Mouse (Mus musculus): ENCODE measurements around the gene Ext2. TPM values are rescaled to one million over a fixed set of nuclear protein-coding genes. Genes with fewer than 3 reads are reported as not detected.

Gene Ext2
- polyA plus RNA-seq, 1 experiment from 2014 or later = 64.2 TPM

DNA sequence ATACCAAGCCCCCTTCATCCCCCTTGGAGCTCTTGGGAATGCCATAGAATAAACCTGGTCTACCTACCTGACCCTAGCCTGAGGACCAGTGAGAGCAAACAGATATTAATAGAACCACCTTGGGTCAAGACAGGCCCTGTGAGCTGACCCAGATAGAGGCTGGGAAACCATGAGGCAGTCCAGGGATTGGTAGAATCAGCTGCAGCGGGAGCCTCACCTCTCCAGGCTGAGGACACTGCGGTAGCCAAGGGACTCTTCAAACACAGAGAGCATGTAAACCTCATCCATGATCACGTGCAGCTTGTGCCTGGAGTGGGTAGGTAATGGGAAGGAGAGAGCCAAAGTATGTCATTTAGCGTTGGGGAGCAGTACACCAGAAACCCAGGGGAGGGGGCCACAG is 16.6 kb upstream of the Ext2 start:
- ATAC-seq (replicated peaks) = no peak
- Histone ChIP-seq H3K27me3 (no peaks in the 10 kb centered on the region), H3K9me3 (no peaks in the 10 kb centered on the region), H3K9ac (replicated peaks) (no peak overlapping the region), H3K4me3 (no peak overlapping the region), H3K36me3 (peaks cover 39% of the 10 kb centered on the region), H3K4me1 (no peaks in the 10 kb centered on the region), H3K27ac (replicated peaks) (no peak overlapping the region), H3K4me2 (replicated peaks) (no peak overlapping the region)
- 94% methylated on average over 4 of the region's 4 CpGs for WGBS

DNA sequence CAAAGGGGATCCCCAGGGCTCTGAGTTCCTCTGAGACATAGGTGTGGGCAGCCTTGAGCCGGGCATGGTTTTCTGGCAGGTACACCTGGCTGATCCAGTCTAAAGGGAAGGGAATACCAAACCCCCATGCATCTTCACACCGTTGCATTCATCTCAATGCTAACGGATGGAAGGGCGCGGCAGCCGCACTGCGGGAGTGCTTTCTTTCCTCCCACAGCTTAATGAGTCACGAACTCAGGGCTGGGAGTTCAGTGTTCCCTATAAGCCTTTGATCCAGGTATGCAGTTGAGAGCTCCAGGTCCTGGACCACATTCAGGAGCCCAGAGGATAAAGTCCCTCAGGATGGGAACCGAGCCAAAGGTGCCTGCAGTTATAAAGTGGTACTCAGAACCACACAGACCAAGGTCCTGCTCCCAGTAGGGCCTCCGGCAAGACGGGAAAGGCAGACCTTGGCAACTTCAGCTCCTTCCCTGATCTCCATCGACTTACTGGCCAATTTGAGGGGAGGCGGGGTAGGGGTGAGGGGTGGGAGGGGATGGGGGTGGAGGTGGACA is 13.9 kb upstream of the Ext2 start:
- Histone ChIP-seq H3K4me1 (no peaks in the 10 kb centered on the region), H3K27ac (replicated peaks) (no peak overlapping the region), H3K27me3 (no peaks in the 10 kb centered on the region), H3K4me3 (no peak overlapping the region), H3K4me2 (replicated peaks) (no peak overlapping the region), H3K36me3 (peaks cover 28% of the 10 kb centered on the region), H3K9me3 (no peaks in the 10 kb centered on the region), H3K9ac (replicated peaks) (no peak overlapping the region)
- 75% methylated on average over 13 of the region's 13 CpGs for WGBS
- ATAC-seq (replicated peaks) = no peak

DNA sequence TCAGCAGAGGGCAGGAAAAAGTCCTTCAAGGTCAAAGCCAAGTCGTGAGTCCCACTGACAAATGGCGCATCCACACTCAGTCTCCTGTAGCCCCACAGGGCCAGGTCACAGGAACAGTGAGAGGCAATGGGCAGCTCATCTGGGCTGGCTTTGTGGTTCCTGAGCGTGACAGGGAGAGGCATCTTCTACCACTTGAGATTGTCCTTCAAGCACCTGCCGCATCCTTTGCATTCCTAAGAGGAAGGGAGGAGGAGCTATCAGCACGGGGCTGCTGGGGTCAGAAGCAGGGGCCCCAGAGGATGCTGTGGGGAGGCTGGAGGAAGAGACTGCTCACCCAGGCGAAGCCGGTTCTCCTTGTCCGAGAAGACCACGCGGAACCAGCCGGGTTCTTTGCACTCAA is 13.2 kb upstream of the Ext2 start:
- Histone ChIP-seq H3K4me1 (no peaks in the 10 kb centered on the region), H3K4me2 (replicated peaks) (no peak overlapping the region)

DNA sequence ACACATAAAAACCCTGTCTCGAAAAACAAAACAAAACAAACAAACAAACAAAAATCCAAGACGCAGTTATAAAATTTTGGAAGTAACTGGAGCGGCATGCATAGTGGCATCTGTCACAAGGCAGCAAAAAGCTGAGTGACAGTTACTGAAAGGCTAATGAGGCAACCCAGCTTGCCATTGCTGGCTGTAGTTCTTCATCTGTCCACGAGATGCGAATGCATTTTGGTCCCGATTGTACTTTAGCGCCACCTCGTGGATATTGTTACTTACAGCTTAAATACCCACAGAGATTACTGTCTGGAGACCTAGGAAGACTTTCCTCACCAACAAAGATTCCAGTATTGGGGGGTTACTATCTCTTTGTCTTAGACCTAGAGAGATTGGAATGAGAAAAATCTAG is 1.2 kb upstream of the Ext2 start:
- H3K27ac ChIP-seq (replicated peaks) = no peak overlapping the region
- H3K9me3 ChIP-seq = no peaks in the 10 kb centered on the region
- no peak overlapping the region for H3K9ac ChIP-seq (replicated peaks)
- no peaks in the 10 kb centered on the region for H3K27me3 ChIP-seq
- no peak overlapping the region for H3K4me3 ChIP-seq
- 13% methylated on average over 8 of the region's 8 CpGs for WGBS
- peaks cover 15% of the 10 kb centered on the region for H3K4me1 ChIP-seq
- ATAC-seq (replicated peaks) = no peak; the same call in 1 of the 2 replicates
- H3K4me2 ChIP-seq (replicated peaks) = no peak overlapping the region
- no peaks in the 10 kb centered on the region for H3K36me3 ChIP-seq

More for the DNA sequence above, 13.2 kb upstream of the Ext2 start:
- no peak overlapping the region for H3K27ac ChIP-seq (replicated peaks)
- no peak overlapping the region for H3K4me3 ChIP-seq
- H3K27me3 ChIP-seq = no peaks in the 10 kb centered on the region
- H3K9ac ChIP-seq (replicated peaks) = no peak overlapping the region
- WGBS = 87% methylated on average over 11 of the region's 11 CpGs
- H3K36me3 ChIP-seq = peaks cover 21% of the 10 kb centered on the region
- H3K9me3 ChIP-seq = no peaks in the 10 kb centered on the region
- no peak for ATAC-seq (replicated peaks)

DNA sequence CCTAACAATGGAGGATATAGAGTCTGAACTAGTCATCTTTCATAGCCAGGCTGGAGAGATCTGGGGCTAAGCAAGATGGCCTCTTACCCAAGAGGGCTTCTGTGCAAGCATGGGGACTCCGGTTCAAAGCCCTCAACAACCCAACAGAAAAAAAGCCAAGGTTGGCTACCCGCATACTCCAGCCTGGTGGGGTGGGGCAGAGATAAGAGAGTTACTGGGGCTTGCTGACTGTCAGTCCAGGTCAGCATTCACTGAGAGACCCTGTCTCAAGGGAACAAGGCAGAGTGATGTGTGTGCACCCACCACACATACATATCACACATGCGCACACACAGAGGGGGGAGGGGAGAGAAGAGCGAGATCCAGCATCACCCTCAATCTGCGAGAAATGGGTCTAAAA is 4.6 kb downstream of the Ext2 start:
- Histone ChIP-seq H3K4me3 (no peak overlapping the region), H3K9me3 (no peaks in the 10 kb centered on the region), H3K36me3 (peaks cover 8% of the 10 kb centered on the region), H3K27ac (replicated peaks) (no peak overlapping the region), H3K9ac (replicated peaks) (no peak overlapping the region), H3K4me1 (peaks cover 15% of the 10 kb centered on the region), H3K27me3 (no peaks in the 10 kb centered on the region), H3K4me2 (replicated peaks) (no peak overlapping the region)
- no peak for ATAC-seq (replicated peaks)
- WGBS = 95% methylated on average over 5 of the region's 5 CpGs

DNA sequence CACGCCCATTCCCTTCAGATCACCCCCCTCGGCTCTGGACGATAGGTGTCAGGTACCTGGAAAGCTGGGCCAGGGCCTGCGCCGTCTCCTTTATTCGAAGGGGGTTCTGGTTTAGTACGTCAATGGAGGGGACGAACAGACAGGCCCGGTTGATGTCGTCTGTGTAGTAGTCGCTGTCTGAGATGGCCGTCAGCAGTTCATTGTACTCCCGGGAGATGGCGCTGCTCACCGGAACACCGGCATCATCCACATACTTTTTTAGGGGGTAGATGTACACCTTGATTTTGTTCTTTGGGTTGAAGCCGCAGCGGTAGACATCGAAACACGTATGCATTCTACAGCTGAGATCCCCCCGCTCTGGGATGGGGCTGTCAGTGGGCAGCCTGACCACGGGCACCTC is 9.0 kb downstream of the Ext2 start:
- Histone ChIP-seq H3K9ac (replicated peaks) (no peak overlapping the region), H3K27me3 (no peaks in the 10 kb centered on the region), H3K4me1 (no peaks in the 10 kb centered on the region), H3K9me3 (no peaks in the 10 kb centered on the region), H3K4me2 (replicated peaks) (no peak overlapping the region), H3K36me3 (peaks cover 36% of the 10 kb centered on the region), H3K27ac (replicated peaks) (no peak overlapping the region), H3K4me3 (no peak overlapping the region)
- ATAC-seq (replicated peaks) = no peak
- 93% methylated on average over 22 of the region's 22 CpGs for WGBS

DNA sequence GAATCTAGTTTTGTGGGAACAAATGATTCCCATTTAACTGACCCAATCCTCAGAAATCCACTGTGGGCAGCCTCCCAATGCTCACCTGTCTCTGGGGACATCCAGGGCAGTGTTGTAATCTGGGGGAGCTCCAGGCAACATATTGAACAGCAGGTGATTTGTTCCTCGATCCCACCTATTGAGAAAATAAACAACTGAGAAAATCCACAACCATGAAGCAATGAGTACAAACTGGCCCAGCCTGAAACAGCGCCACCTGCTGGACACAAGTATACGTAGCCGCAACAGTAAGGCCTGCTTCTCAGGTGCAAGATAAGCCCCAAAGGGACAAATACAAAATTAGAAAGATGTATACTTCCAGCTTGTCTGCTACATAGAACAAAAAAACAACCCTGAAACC is 10.6 kb downstream of the Ext2 start:
- Histone ChIP-seq H3K4me3 (no peak overlapping the region), H3K9ac (replicated peaks) (no peak overlapping the region), H3K27me3 (no peaks in the 10 kb centered on the region), H3K4me1 (no peaks in the 10 kb centered on the region), H3K9me3 (no peaks in the 10 kb centered on the region), H3K4me2 (replicated peaks) (no peak overlapping the region), H3K27ac (replicated peaks) (no peak overlapping the region), H3K36me3 (peaks cover 46% of the 10 kb centered on the region)
- ATAC-seq (replicated peaks) = no peak
- 37% methylated on average over 4 of the region's 4 CpGs for WGBS

DNA sequence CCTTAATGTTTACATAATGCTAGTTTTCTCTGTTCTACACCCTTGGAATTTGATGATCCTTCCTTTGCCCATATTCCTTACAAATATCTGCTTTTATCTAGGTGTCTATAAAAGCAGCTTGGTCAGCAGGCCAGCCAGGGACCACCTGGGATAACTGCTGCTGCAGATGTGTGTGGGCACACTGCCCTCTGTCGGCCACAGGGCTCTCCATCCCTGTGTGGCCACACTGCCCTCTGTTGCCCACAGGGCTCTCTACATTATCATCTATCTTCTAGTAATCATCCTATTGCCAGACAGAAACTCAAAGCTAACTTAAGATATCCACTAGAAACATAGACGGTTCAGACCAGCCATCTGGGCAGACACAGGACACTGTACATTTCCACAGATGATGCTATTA is 12.4 kb downstream of the Ext2 start:
- Histone ChIP-seq H3K27ac (replicated peaks) (no peak overlapping the region), H3K4me2 (replicated peaks) (no peak overlapping the region), H3K27me3 (no peaks in the 10 kb centered on the region), H3K9ac (replicated peaks) (no peak overlapping the region), H3K4me3 (no peak overlapping the region), H3K4me1 (no peaks in the 10 kb centered on the region), H3K9me3 (no peaks in the 10 kb centered on the region), H3K36me3 (peaks cover 50% of the 10 kb centered on the region)
- WGBS = 17% methylated on average over 2 of the region's 2 CpGs
- ATAC-seq (replicated peaks) = no peak

DNA sequence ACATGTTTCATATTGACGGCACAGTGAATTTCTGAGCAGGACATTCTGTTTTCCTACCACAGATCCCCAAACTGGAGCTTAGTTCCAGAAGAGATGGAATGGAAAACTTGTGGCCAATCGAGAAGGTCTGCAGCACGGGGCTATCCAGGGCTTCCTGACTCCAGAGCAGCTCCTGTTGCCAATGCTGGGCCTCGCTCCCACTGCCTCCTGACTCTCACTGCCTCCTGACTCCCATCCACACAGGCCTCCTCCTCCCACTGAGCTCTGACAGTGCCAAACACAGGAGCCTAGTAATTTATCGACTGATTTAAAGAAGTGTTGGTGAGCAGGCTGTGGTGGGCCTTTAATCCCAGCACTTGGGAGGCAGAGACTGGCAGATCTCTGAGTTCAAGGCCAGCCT is 14.3 kb downstream of the Ext2 start:
- Histone ChIP-seq H3K4me3 (no peak overlapping the region), H3K4me2 (replicated peaks) (no peak overlapping the region), H3K9ac (replicated peaks) (no peak overlapping the region), H3K27me3 (no peaks in the 10 kb centered on the region), H3K36me3 (peaks cover 49% of the 10 kb centered on the region), H3K27ac (replicated peaks) (no peak overlapping the region), H3K4me1 (no peaks in the 10 kb centered on the region), H3K9me3 (no peaks in the 10 kb centered on the region)
- ATAC-seq (replicated peaks) = no peak
- 83% methylated on average over 5 of the region's 5 CpGs for WGBS

DNA sequence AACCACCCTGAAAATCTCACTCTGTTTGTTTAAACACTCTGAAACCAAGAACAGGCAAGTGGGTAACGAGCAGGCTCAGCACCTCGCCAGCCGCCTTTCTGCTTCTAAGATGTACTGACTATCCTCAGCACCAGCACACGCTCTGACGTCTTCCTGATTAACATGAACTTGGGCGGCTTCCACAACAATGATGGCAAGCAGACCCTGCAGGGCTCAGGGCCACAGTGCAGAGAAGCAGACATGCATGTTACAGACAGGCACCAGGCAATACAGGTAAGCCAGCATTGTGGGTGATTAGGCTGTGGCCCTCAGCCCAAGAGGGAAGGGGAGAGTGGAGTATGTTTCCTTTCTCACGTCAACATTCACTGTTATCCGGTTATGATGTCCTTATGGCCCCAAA is 14.9 kb downstream of the Ext2 start:
- Histone ChIP-seq H3K4me3 (no peak overlapping the region), H3K4me2 (replicated peaks) (no peak overlapping the region), H3K9me3 (no peaks in the 10 kb centered on the region), H3K36me3 (peaks cover 45% of the 10 kb centered on the region), H3K27me3 (no peaks in the 10 kb centered on the region), H3K9ac (replicated peaks) (no peak overlapping the region), H3K4me1 (no peaks in the 10 kb centered on the region), H3K27ac (replicated peaks) (no peak overlapping the region)
- no peak for ATAC-seq (replicated peaks)
- 73% methylated on average over 8 of the region's 8 CpGs for WGBS

DNA sequence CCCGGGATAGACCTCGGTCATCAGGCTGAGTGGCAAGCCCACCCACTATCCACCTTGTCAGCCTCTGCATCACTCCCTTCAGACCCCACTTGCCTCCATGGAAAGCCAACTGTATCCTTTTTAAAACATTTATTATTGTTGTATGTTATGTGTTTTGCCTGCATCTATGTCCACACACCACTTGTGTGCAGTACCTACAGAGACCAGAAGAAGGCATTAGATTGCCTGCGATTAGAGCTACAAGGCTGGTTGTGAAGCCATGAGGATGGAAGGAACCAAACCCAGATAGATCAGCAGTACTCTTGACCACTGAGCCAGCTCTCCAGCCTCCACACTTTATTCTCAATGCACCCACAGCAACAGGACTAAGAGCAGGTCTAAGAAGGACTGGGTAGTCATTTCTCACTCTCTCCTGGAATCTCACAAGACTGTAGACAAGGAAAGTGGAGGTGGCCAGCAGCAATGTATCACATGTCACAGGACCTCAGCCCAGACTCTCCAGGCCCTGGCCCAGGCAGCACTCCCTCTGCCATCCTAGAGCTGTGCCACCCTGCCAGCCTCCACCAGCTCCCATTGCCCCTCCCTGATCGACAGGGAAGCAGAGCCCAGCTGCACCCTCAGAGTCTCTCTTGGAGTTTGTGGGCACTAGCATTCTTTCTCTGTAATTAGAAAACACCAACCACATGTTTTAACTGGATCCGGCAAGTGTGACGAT is 15.7 kb downstream of the Ext2 start:
- Histone ChIP-seq H3K27ac (replicated peaks) (no peak overlapping the region), H3K4me2 (replicated peaks) (no peak overlapping the region), H3K36me3 (peaks cover 40% of the 10 kb centered on the region), H3K27me3 (no peaks in the 10 kb centered on the region), H3K4me1 (no peaks in the 10 kb centered on the region), H3K4me3 (no peak overlapping the region), H3K9ac (replicated peaks) (no peak overlapping the region), H3K9me3 (no peaks in the 10 kb centered on the region)
- ATAC-seq (replicated peaks) = no peak
- WGBS = 90% methylated on average over 6 of the region's 6 CpGs

DNA sequence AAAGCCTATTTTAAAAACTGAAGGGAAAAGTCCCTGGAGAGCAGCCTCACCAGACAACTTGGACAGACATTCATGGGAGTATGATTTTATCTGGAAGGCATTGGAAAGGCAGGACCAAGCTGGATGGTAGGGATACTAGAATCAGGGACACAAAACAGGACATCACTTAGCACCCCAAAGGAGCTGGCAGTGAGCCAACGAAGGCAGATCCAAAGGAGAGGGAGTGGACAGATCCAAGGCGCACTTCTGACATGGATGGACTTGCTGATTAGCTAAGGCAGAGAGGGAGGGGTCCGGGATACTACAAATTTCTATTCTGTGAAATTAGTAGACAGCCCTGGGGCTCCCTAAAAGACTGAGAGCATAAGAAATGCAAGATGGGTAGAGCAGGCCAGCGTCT is 16.8 kb downstream of the Ext2 start:
- no peaks in the 10 kb centered on the region for H3K9me3 ChIP-seq
- no peaks in the 10 kb centered on the region for H3K4me1 ChIP-seq
- peaks cover 29% of the 10 kb centered on the region for H3K36me3 ChIP-seq
- H3K4me2 ChIP-seq (replicated peaks) = no peak overlapping the region
- no peak overlapping the region for H3K9ac ChIP-seq (replicated peaks)
- H3K27ac ChIP-seq (replicated peaks) = no peak overlapping the region
- 90% methylated on average over 4 of the region's 4 CpGs for WGBS
- H3K4me3 ChIP-seq = no peak overlapping the region
- ATAC-seq (replicated peaks) = no peak
- no peaks in the 10 kb centered on the region for H3K27me3 ChIP-seq

DNA sequence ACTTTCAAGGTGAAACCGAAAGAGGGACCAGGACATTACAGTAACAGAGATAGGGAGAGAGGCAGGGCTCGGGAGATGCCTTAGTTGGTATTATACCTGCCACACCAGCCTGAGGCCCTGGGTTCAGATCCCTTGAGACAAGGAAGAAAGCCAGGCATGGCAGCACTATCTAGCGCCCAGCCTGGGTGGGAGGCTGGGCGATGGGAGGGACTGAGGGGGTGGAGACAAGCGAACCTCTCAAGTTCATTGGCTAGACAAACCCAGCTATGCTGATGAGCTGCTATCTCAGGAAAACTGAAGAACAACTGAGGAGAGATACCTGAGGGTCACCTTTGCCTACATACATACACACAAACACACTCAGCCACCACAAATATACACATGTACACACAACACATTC is 17.3 kb downstream of the Ext2 start:
- WGBS = 78% methylated on average over 5 of the region's 5 CpGs

More for the DNA sequence above, 17.3 kb downstream of the Ext2 start:
- Histone ChIP-seq H3K9ac (replicated peaks) (no peak overlapping the region), H3K27ac (replicated peaks) (no peak overlapping the region), H3K4me3 (no peak overlapping the region), H3K4me1 (no peaks in the 10 kb centered on the region), H3K4me2 (replicated peaks) (no peak overlapping the region), H3K9me3 (no peaks in the 10 kb centered on the region), H3K27me3 (no peaks in the 10 kb centered on the region), H3K36me3 (peaks cover 27% of the 10 kb centered on the region)
- no peak for ATAC-seq (replicated peaks)

Measured in forebrain, embryonic 15.5 days (tissue).